Mouse (Mus musculus): ENCODE results near the gene Ifit1bl1.

The Ifit1bl1 gene

GRCm38 (mm10) chr19:34546211-34546610 is 55.5 kb downstream of the Ifit1bl1 start:
- DNase-seq (ENCODE audit: low read depth, low spot score): no peak

Measured in CD4-positive, CD25-positive, alpha-beta regulatory T cell, adult 2 months (primary cell).